Mouse (Mus musculus) heart, embryonic 14.5 days (tissue): Measurements from ENCODE around the gene Pla2g15. TPM values are rescaled to one million over a fixed set of nuclear protein-coding genes. Genes with fewer than 3 reads are reported as not detected.

ENCODE experiments used
- ATAC-seq: fragments of 200-750 bp; cut with Nextera tagmentation; 2 replicates; pipeline ENCODE4 v1.8.0; 2017; ENCODE audit warnings: low read depth, moderate TSS enrichment; ENCODE audit not compliant: insufficient number of reproducible peaks, insufficient read depth, low FRiP score
- H3K27ac ChIP-seq, 2 experiments: fragments of 200-500 bp in 1 of 2; fragments of 300-500 bp in 1 of 2; sonication (generic) in 1 of 2; replicated peaks in 1 of 2; 2 replicates each; pipeline ENCODE4 v1.5.1; 2012 to 2014; ENCODE audit warnings: low read depth in 2 of 2, low read length in 2 of 2, control low read depth in 1 of 2, mild to moderate bottlenecking in 1 of 2, mixed read lengths in 1 of 2; ENCODE audit not compliant: control insufficient read depth in 1 of 2, insufficient read depth in 1 of 2
- H3K27me3 ChIP-seq: fragments of 300-500 bp; sonication (generic); 2 replicates; pipeline ENCODE4 v1.6.1; 2014; ENCODE audit warnings: mild to moderate bottlenecking, low read length, control low read depth; ENCODE audit not compliant: control insufficient read depth, insufficient read depth
- H3K36me3 ChIP-seq: fragments of 300-500 bp; sonication (generic); 2 replicates; pipeline ENCODE4 v1.6.1; 2014; ENCODE audit warnings: mild to moderate bottlenecking, control low read depth, low read length, mixed read lengths; ENCODE audit not compliant: control insufficient read depth, insufficient read depth
- H3K4me1 ChIP-seq, 2 experiments: fragments of 200-500 bp in 1 of 2; fragments of 300-500 bp in 1 of 2; sonication (generic) in 1 of 2; 2 replicates each; pipeline ENCODE4 v1.6.1; 2012 to 2014; ENCODE audit warnings: low read length in 2 of 2, control low read depth in 1 of 2, mixed read lengths in 1 of 2; ENCODE audit not compliant: control insufficient read depth in 2 of 2, insufficient read depth in 2 of 2
- H3K4me2 ChIP-seq: fragments of 300-500 bp; sonication (generic); 2 replicates; pipeline ENCODE4 v1.6.1; 2014; ENCODE audit warnings: mild to moderate bottlenecking, low read length
- H3K4me3 ChIP-seq, 2 experiments: fragments of 200-500 bp in 1 of 2; fragments of 300-500 bp in 1 of 2; sonication (generic) in 1 of 2; 2 replicates each; pipeline ENCODE4 v1.5.1; 2012 to 2014; ENCODE audit warnings: low read length in 2 of 2, mild to moderate bottlenecking in 2 of 2, control low read depth in 1 of 2, low read depth in 1 of 2, moderate library complexity in 1 of 2; ENCODE audit not compliant: control insufficient read depth in 1 of 2, insufficient read depth in 1 of 2
- H3K9ac ChIP-seq: fragments of 300-500 bp; sonication (generic); 2 replicates; pipeline ENCODE4 v1.6.1; 2014; ENCODE audit warnings: mild to moderate bottlenecking, low read length
- H3K9me3 ChIP-seq: fragments of 300-500 bp; sonication (generic); 2 replicates; pipeline ENCODE4 v1.6.1; 2016; ENCODE audit warnings: low read length, control low read depth; ENCODE audit not compliant: control insufficient read depth
- WGBS: fragments of 180-500 bp; shearing (Covaris S2); extraction: QIAGEN DNeasy Blood & Tissue Kit; methylation state at CpG from one replicate; pipeline ENCODE4 v1.1.7; 2014; 5-methylcytosine and 5-hydroxymethylcytosine counted together
- polyA plus RNA-seq: library from polyadenylated mRNA; unstranded; fragments of >200 nt; fragmentation: Nextera tagmentation; extraction: Ambion mirVana; gene quantifications from 2 replicates; pipeline ENCODE4 v1.2.1, GENCODE M21; 2014

The Pla2g15 gene
- polyA plus RNA-seq: 2.4 and 2.5 TPM in 2 replicates

- H3K4me3 ChIP-seq: peak within 1 kb of the TSS; percentile 69 to 91
- 0 out of 2 replicates have a peak, but pooled peaks cover 5% of the 10 kb centered on the region for H3K36me3 ChIP-seq
- H3K9ac ChIP-seq: peak within 1 kb of the TSS; percentile 79
- ATAC-seq: peak; percentile 91
- peak within 1 kb of the TSS; percentile 7 to 15; a peak in 3 of 4 replicates for H3K27ac ChIP-seq
- no peaks in the 10 kb centered on the region for H3K27me3 ChIP-seq
- peaks cover 15% of the 10 kb centered on the region in 2 experiments for H3K4me1 ChIP-seq
- H3K9me3 ChIP-seq: no peaks in the 10 kb centered on the region
- H3K4me2 ChIP-seq: peak within 1 kb of the TSS; percentile 71
- WGBS: 2% methylated on average over 38 of the region's 38 CpGs
Observed at GRCm38 (mm10) chr8:106149801-106150652, at the start of gene Pla2g15. Gene Pla2g15, plus strand, starts transcription at chr8:106150399.

- Histone ChIP-seq H3K4me1 (no peaks in the 10 kb centered on the region), H3K9ac (no peak overlapping the region), H3K27ac (no peak overlapping the region), H3K4me2 (no peak overlapping the region), H3K27me3 (no peaks in the 10 kb centered on the region), H3K36me3 (peaks cover 63% of the 10 kb centered on the region), H3K9me3 (no peaks in the 10 kb centered on the region), H3K4me3 (no peak overlapping the region)
- ATAC-seq: no peak
- 86% methylated on average over 4 of the region's 4 CpGs for WGBS
Observed at GRCm38 (mm10) chr8:106102321-106102720, 47.9 kb upstream of the Pla2g15 start.

DNA sequence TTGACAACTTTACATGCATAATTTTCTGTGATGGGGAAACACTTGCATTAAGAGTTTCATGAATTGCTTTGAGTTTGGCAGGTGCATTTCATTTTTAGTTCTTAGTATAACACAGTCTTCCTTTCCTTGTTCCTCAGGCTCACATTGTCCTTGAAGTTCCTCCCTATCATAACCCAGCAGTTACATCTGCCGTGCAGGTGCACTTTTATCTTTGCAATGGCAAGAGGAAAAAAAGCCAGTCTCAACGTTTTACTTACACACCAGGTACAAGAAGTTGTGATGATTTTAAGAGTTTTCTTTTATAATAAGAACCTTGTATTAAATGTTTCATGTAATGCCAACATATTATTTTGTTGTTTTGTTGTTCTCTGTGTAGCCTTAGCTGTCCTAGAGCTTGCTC, 46.3 kb upstream of the Pla2g15 start:
- Histone ChIP-seq H3K27me3 (no peaks in the 10 kb centered on the region), H3K36me3 (peaks cover 67% of the 10 kb centered on the region), H3K9me3 (no peaks in the 10 kb centered on the region), H3K27ac (no peak overlapping the region), H3K4me3 (no peak overlapping the region), H3K4me1 (no peaks in the 10 kb centered on the region), H3K9ac (no peak overlapping the region), H3K4me2 (no peak overlapping the region)
- no peak for ATAC-seq
- WGBS: 81% methylated on average over 2 of the region's 2 CpGs

- ATAC-seq: no peak
- no peak overlapping the region for H3K27ac ChIP-seq
- H3K4me2 ChIP-seq: no peak overlapping the region
- H3K9me3 ChIP-seq: no peaks in the 10 kb centered on the region
- H3K27me3 ChIP-seq: no peaks in the 10 kb centered on the region
- 77% methylated on average over 1 of the region's 1 CpGs for WGBS
- peaks cover 70% of the 10 kb centered on the region for H3K36me3 ChIP-seq
- H3K4me3 ChIP-seq: no peak overlapping the region
- no peak overlapping the region for H3K9ac ChIP-seq
- no peaks in the 10 kb centered on the region for H3K4me1 ChIP-seq
Observed at GRCm38 (mm10) chr8:106106193-106106592, 44.0 kb upstream of the Pla2g15 start.

- Histone ChIP-seq H3K27me3 (no peaks in the 10 kb centered on the region), H3K27ac (no peak overlapping the region), H3K4me1 (0 out of 4 replicates have a peak, but pooled peaks cover 2 to 3% of the 10 kb centered on the region in 2 experiments), H3K4me3 (no peak overlapping the region), H3K4me2 (no peak overlapping the region), H3K36me3 (peaks cover 51% of the 10 kb centered on the region), H3K9me3 (no peaks in the 10 kb centered on the region), H3K9ac (no peak overlapping the region)
- WGBS: 95% methylated on average over 4 of the region's 4 CpGs
- no peak for ATAC-seq
Observed at GRCm38 (mm10) chr8:106108080-106108479, 42.1 kb upstream of the Pla2g15 start.

DNA sequence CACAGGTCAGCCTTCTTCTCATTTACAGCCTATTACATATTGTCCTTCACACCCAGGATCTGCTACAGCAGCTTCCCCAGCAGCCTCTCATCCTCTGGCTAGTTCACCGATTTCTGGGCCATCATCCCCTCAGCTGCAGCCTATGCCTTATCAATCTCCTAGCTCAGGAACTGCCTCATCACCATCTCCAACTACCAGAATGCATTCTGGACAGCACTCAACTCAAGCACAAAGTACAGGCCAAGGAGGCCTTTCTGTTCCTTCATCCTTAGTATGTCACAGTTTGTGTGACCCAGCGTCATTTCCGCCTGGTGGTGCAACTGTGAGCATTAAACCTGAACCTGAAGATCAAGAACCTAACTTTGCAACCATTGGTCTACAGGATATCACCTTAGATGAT, 41.5 kb upstream of the Pla2g15 start:
- Histone ChIP-seq H3K9me3 (no peaks in the 10 kb centered on the region), H3K27me3 (no peaks in the 10 kb centered on the region), H3K27ac (no peak overlapping the region), H3K36me3 (peaks cover 45% of the 10 kb centered on the region), H3K4me2 (no peak overlapping the region), H3K4me1 (0 out of 4 replicates have a peak, but pooled peaks cover 2 to 3% of the 10 kb centered on the region in 2 experiments), H3K4me3 (no peak overlapping the region), H3K9ac (no peak overlapping the region)
- WGBS: 92% methylated on average over 3 of the region's 3 CpGs
- ATAC-seq: no peak

DNA sequence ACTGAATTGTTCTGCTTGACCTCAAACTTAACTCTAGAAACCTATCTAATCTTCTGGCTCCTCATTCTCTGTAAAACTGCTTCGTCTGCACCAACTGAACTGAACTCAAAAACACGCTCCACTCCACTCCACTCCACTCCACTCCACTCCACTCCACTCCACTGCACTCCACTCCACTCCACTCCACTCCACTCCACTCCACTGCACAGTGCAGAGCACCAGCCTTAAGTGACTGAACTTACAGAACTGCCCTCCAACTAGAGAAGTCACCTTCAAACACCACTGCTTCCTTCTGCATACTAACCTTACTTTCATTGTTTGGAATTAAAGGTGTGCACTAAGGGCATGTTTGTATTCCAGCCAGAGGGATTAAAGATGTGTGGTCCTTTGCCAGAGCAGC, 38.2 kb upstream of the Pla2g15 start:
- H3K4me2 ChIP-seq: no peak overlapping the region
- no peak for ATAC-seq
- H3K27ac ChIP-seq: no peak overlapping the region; a peak in 1 of 4 replicates
- H3K9me3 ChIP-seq: no peaks in the 10 kb centered on the region
- peaks cover 41% of the 10 kb centered on the region for H3K36me3 ChIP-seq
- H3K4me3 ChIP-seq: no peak overlapping the region
- no peaks in the 10 kb centered on the region for H3K27me3 ChIP-seq
- WGBS: 74% methylated on average over 2 of the region's 2 CpGs
- 0 out of 4 replicates have a peak, but pooled peaks cover 2 to 3% of the 10 kb centered on the region in 2 experiments for H3K4me1 ChIP-seq
- H3K9ac ChIP-seq: no peak overlapping the region
